8 mouse cellular contexts compared by ENCODE assay signal in genomic region chr4:83302887-83303827, GRCm38 (mm10). TPM values are rescaled to one million over a fixed set of nuclear protein-coding genes. Genes with fewer than 3 reads are reported as not detected.
DNase-seq lines count a peak whose midpoint lies in the region; ATAC-seq and TF ChIP-seq lines count a peak whose summit lies in the region.

No protein-coding gene starts in this region.

- TF ChIP-seq POLR2A in bone marrow, adult 2 months (IDR thresholded peaks at IDR 0.05; ENCODE audit: borderline replicate concordance, control insufficient read depth, low read depth, low read length) = no peak
- TF ChIP-seq POLR2A in liver, adult 2 months (IDR thresholded peaks at IDR 0.05; ENCODE audit: extremely low read depth, insufficient read depth, low read length) = no peak
- no peak for TF ChIP-seq POLR2A in myocyte (IDR thresholded peaks at IDR 0.05; ENCODE audit: insufficient read length, low read depth)

- no peaks in the 10 kb centered on the region for H3K27me3 ChIP-seq in embryonic facial prominence, embryonic 15.5 days
- H3K27me3 ChIP-seq in heart, embryonic 13.5 days (replicated peaks) = no peaks in the 10 kb centered on the region
- H3K27me3 ChIP-seq in kidney, embryonic 15.5 days = no peaks in the 10 kb centered on the region
- no peaks in the 10 kb centered on the region for H3K27me3 ChIP-seq in liver, adult 2 months (ENCODE audit: control insufficient read depth, insufficient read depth, low read length)
- H3K27me3 ChIP-seq in myocyte (ENCODE audit: control insufficient read depth, insufficient read depth, insufficient read length) = no peaks in the 10 kb centered on the region
- H3K27me3 ChIP-seq in stomach, embryonic 15.5 days (replicated peaks) = no peaks in the 10 kb centered on the region

- H3ac ChIP-seq in myocyte (ENCODE audit: control insufficient read depth, insufficient read length) = no peak overlapping the region

- H3K4me1 ChIP-seq in bone marrow, adult 2 months (ENCODE audit: control insufficient read depth, insufficient read depth, low read length) = no peaks in the 10 kb centered on the region
- peaks cover 8% of the 10 kb centered on the region; the same call in 1 of the 2 replicates for H3K4me1 ChIP-seq in embryonic facial prominence, embryonic 15.5 days
- H3K4me1 ChIP-seq in heart, embryonic 13.5 days = peaks cover 35% of the 10 kb centered on the region
- H3K4me1 ChIP-seq in kidney, embryonic 15.5 days = peaks cover 17% of the 10 kb centered on the region
- H3K4me1 ChIP-seq in liver, adult 2 months (ENCODE audit: control insufficient read depth, insufficient read depth, low read length) = peaks cover 6% of the 10 kb centered on the region
- H3K4me1 ChIP-seq in stomach, embryonic 15.5 days = peaks cover 6% of the 10 kb centered on the region; the same call in 1 of the 2 replicates

- ATAC-seq in embryonic facial prominence, embryonic 15.5 days (ENCODE audit: insufficient number of reproducible peaks, low FRiP score, low TSS enrichment, low read depth) = no peak
- no peak for ATAC-seq in heart, embryonic 13.5 days (ENCODE audit: extremely low read depth, insufficient number of reproducible peaks, low FRiP score, low TSS enrichment)
- ATAC-seq in kidney, embryonic 15.5 days (replicated peaks; ENCODE audit: low FRiP score) = peak; percentile 44; the same call in 1 of the 2 replicates
- no peak; the same call in 1 of the 2 replicates for ATAC-seq in stomach, embryonic 15.5 days (ENCODE audit: insufficient read depth, low FRiP score, low read depth)

- no peaks in the 10 kb centered on the region for H3K36me3 ChIP-seq in embryonic facial prominence, embryonic 15.5 days
- no peaks in the 10 kb centered on the region for H3K36me3 ChIP-seq in heart, embryonic 13.5 days
- no peaks in the 10 kb centered on the region for H3K36me3 ChIP-seq in kidney, embryonic 15.5 days
- no peaks in the 10 kb centered on the region for H3K36me3 ChIP-seq in liver, adult 2 months (ENCODE audit: control insufficient read depth, insufficient read depth, low read length)
- no peaks in the 10 kb centered on the region for H3K36me3 ChIP-seq in myocyte (ENCODE audit: control insufficient read depth, insufficient read depth)
- H3K36me3 ChIP-seq in stomach, embryonic 15.5 days = no peaks in the 10 kb centered on the region

- peak; percentile 65 to 75 for DNase-seq in CD8-positive naive resting alpha-beta T cell, adult 2 months (ENCODE audit: low read depth in 2 of 2, low spot score in 2 of 2)
- DNase-seq in liver, adult 2 months (ENCODE audit: extremely low read depth, low read depth, low spot score) = peak; percentile 82

- peaks cover 43% of the 10 kb centered on the region; the same call in 1 of the 2 replicates for H3K79me2 ChIP-seq in liver, adult 2 months (ENCODE audit: control insufficient read depth, insufficient read depth, low read length)
- peaks cover 78% of the 10 kb centered on the region for H3K79me2 ChIP-seq in myocyte (ENCODE audit: control insufficient read depth, insufficient read depth)

- no peak overlapping the region for H3K9ac ChIP-seq in embryonic facial prominence, embryonic 15.5 days
- no peak overlapping the region for H3K9ac ChIP-seq in heart, embryonic 13.5 days
- no peak overlapping the region for H3K9ac ChIP-seq in kidney, embryonic 15.5 days
- H3K9ac ChIP-seq in liver, adult 2 months (ENCODE audit: low read depth, low read length) = no peak overlapping the region
- no peak overlapping the region for H3K9ac ChIP-seq in stomach, embryonic 15.5 days

- WGBS in bone marrow, adult 2 months = 38% methylated on average over 13 of the region's 13 CpGs
- WGBS in embryonic facial prominence, embryonic 15.5 days = 33% methylated on average over 13 of the region's 13 CpGs
- 35% methylated on average over 13 of the region's 13 CpGs for WGBS in heart, embryonic 13.5 days
- 34% methylated on average over 13 of the region's 13 CpGs for WGBS in kidney, embryonic 15.5 days
- 23% methylated on average over 13 of the region's 13 CpGs for WGBS in liver, adult 2 months
- 29% methylated on average over 13 of the region's 13 CpGs for WGBS in stomach, embryonic 15.5 days

- H3K4me2 ChIP-seq in embryonic facial prominence, embryonic 15.5 days (replicated peaks) = peak overlapping the region; percentile 25; the same call in 1 of the 2 replicates
- H3K4me2 ChIP-seq in heart, embryonic 13.5 days = peak overlapping the region; percentile 46
- H3K4me2 ChIP-seq in kidney, embryonic 15.5 days = peak overlapping the region; percentile 27; the same call in 1 of the 2 replicates
- peak overlapping the region; percentile 86 for H3K4me2 ChIP-seq in myocyte (ENCODE audit: low read depth)
- H3K4me2 ChIP-seq in stomach, embryonic 15.5 days = peak overlapping the region; percentile 34; the same call in 1 of the 2 replicates

- H3K27ac ChIP-seq in bone marrow, adult 2 months (ENCODE audit: control insufficient read depth, insufficient read depth, low read depth, low read length, poor library complexity) = no peak overlapping the region
- no peak overlapping the region for H3K27ac ChIP-seq in embryonic facial prominence, embryonic 15.5 days (replicated peaks)
- no peak overlapping the region for H3K27ac ChIP-seq in heart, embryonic 13.5 days (replicated peaks)
- H3K27ac ChIP-seq in kidney, embryonic 15.5 days = no peak overlapping the region
- H3K27ac ChIP-seq in liver, adult 2 months (replicated peaks; ENCODE audit: insufficient read depth, low read depth, low read length) = 0 out of 2 replicates have a peak overlapping the region, but pooled peaks have one; percentile 15
- H3K27ac ChIP-seq in stomach, embryonic 15.5 days = no peak overlapping the region

- H3K4me3 ChIP-seq in bone marrow, adult 2 months (replicated peaks; ENCODE audit: control insufficient read depth, low read depth, low read length) = peak overlapping the region; percentile 28
- no peak overlapping the region for H3K4me3 ChIP-seq in embryonic facial prominence, embryonic 15.5 days (replicated peaks)
- H3K4me3 ChIP-seq in heart, embryonic 13.5 days = 0 out of 2 replicates have a peak overlapping the region, but pooled peaks have one; percentile 6
- H3K4me3 ChIP-seq in kidney, embryonic 15.5 days (replicated peaks) = no peak overlapping the region
- no peak overlapping the region for H3K4me3 ChIP-seq in liver, adult 2 months (ENCODE audit: insufficient read depth, low read depth, low read length)
- no peak overlapping the region for H3K4me3 ChIP-seq in myocyte
- no peak overlapping the region for H3K4me3 ChIP-seq in stomach, embryonic 15.5 days (replicated peaks)

- TF ChIP-seq CTCF in bone marrow, adult 2 months (IDR thresholded peaks at IDR 0.05; ENCODE audit: control insufficient read depth, insufficient read depth, low read length) = no peak
- TF ChIP-seq CTCF in liver, adult 2 months (IDR thresholded peaks at IDR 0.05; ENCODE audit: low read depth, low read length) = peak; percentile 33; the same call in 1 of the 2 replicates

- H3K9me3 ChIP-seq in embryonic facial prominence, embryonic 15.5 days (replicated peaks) = no peaks in the 10 kb centered on the region
- H3K9me3 ChIP-seq in heart, embryonic 13.5 days = no peaks in the 10 kb centered on the region
- H3K9me3 ChIP-seq in kidney, embryonic 15.5 days (replicated peaks) = no peaks in the 10 kb centered on the region
- H3K9me3 ChIP-seq in stomach, embryonic 15.5 days = no peaks in the 10 kb centered on the region

TF ChIP-seq in myocyte, 11 proteins besides CTCF, POLR2A, EP300 and RAD21:
- TF ChIP-seq MYOG (IDR thresholded peaks at IDR 0.05; ENCODE audit: control insufficient read depth in 1 of 3, insufficient read depth in 1 of 3, insufficient read length in 2 of 3, low read depth in 2 of 3) (no peak), USF1 (IDR thresholded peaks at IDR 0.05; ENCODE audit: low read depth) (peak; percentile 39), TCF12 (IDR thresholded peaks at IDR 0.05; ENCODE audit: insufficient read depth, poor library complexity, severe bottlenecking) (no peak)
TF ChIP-seq in myocyte: peak in this region for 1.

RNA-seq across cellular contexts. Expression of gene Ttc39b, which starts 20.9 kb away (rescaled TPM):
- polyA plus RNA-seq in bone marrow, adult 2 months (2011; ENCODE audit: insufficient read depth, insufficient read length, low replicate concordance, missing spikeins) = 5.2 and 8.2 TPM in 2 replicates
- polyA plus RNA-seq in embryonic facial prominence, embryonic 15.5 days (2015; fragmentation: Nextera tagmentation; extraction: Ambion mirVana) = 4.4 and 5.1 TPM in 2 replicates
- polyA plus RNA-seq in heart, embryonic 13.5 days (2015; fragmentation: Nextera tagmentation; extraction: Ambion mirVana) = 2.1 and 2.5 TPM in 2 replicates
- 2.0 and 2.7 TPM in 2 replicates for polyA plus RNA-seq in kidney, embryonic 15.5 days (2015; fragmentation: Nextera tagmentation; extraction: Ambion mirVana)
- 21.0 and 21.3 TPM in 2 replicates for total RNA-seq in liver, adult 2 months (2014; rRNA removed)
- polyA plus RNA-seq in liver, adult 2 months (2012; rRNA removed) = 6.5 and 6.7 TPM in 2 replicates
- polyA plus RNA-seq in myocyte (2012; fragmentation: generic; extraction: Trizol) = 19.3 TPM
- 2.2 and 3.3 TPM in 2 replicates for polyA plus RNA-seq in stomach, embryonic 15.5 days (2015; fragmentation: Nextera tagmentation; extraction: Ambion mirVana)

Comparison
In these comparisons a context has a peak if more than half of its experiments do, and no peak if none do; other contexts are left out.
1. H3K4me3 ChIP-seq: peak in bone marrow, adult 2 months (single experiment) and heart, embryonic 13.5 days (single experiment); none in embryonic facial prominence, embryonic 15.5 days (single experiment), kidney, embryonic 15.5 days (single experiment), liver, adult 2 months (single experiment), myocyte (single experiment) and stomach, embryonic 15.5 days (single experiment).
2. H3K4me2 ChIP-seq: peak in every context shown above with its lines; median percentile 86 in myocyte; 46 in heart, embryonic 13.5 days; 34 in stomach, embryonic 15.5 days; 27 in kidney, embryonic 15.5 days; 25 in embryonic facial prominence, embryonic 15.5 days.